Mouse (Mus musculus): ENCODE results near the gene Pde8b.

Pde8b gene

GRCm38 (mm10) chr13:95019345-95019744 lies 230.8 kb downstream of the Pde8b start:
- no peak for DNase-seq (ENCODE audit: low read depth)

DNA sequence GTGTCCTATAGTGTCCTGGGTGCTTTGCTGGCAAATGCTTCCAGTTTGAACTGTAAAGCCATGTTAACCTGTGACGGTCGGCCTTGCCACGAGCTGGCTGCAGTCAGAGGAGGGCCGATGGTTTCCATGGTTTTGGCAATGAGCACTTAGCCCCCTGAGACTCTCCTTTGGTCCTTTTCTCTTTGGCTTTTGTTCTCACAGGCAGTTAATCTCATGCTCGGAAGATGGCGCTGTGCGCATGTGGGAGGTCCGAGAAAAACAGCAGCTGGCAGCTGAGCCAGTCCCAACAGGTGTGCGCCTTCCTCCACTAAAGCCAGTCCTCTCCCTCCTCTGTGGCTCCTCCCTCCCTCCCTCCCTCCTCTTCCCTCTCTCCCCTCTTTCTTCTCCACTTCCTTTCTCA lies 232.2 kb downstream of the Pde8b start:
- peak; percentile 8 for DNase-seq (ENCODE audit: low read depth)

DNA sequence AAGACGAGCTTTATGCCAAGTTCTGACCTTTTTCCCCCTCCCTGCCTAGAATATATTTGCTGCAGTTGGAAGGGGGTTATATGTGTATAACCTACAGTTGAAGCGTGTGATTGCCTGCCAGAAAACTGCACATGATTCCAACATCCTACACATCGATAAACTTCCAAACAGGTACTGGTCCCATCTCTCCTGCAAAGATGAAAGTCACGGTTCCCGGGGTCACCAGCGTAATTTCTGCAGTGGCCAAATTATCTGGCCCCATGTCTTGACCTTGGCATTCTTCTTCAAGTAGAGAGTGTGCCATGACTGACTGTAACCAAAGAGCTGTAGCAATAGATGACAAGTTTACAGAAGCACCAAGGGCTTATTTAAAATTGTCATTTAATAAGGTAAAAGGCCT lies 232.9 kb downstream of the Pde8b start:
- no peak for DNase-seq (ENCODE audit: low read depth)

DNA sequence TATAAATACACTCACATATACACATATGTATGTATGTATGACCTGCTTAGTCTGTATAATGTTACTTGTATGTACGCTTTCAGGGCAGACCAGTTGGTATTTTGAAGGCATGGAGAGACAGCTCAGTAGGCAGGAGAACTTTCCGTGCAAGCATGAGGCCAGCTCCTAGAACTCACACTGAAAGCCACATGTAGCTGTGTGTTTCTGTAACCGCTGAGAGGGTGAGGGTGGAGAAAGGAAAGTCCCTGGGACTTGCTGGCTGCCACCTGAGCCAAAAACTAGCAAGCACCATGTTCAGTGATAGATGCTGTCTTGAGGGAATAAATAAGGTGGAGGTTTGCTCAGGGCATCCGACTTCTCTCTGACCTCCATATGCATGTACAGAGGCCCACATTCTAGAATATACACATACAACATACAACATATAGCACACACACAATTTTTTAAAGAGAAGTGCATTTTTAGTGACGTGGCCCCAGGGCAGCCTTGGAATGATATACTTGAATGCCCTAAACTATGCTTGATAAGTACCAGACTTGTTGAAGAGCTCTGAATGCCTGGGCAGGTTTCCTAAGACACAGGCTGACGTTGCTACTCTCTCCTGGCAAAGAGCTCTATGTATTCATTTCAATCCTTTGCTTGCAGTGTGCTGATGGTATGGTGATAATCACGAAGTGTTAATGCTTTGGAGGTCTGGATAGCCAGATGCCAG lies 238.4 kb downstream of the Pde8b start:
- DNase-seq (ENCODE audit: low read depth) = no peak

- no peak for DNase-seq (ENCODE audit: low read depth)
Observed at GRCm38 (mm10) chr13:95009261-95009660, 240.9 kb downstream of the Pde8b start.

- DNase-seq (ENCODE audit: low read depth) = no peak
Observed at GRCm38 (mm10) chr13:95007281-95007680, 242.9 kb downstream of the Pde8b start.

GRCm38 (mm10) chr13:94990516-94990915 lies 259.6 kb downstream of the Pde8b start:
- no peak for DNase-seq (ENCODE audit: low read depth)

DNA sequence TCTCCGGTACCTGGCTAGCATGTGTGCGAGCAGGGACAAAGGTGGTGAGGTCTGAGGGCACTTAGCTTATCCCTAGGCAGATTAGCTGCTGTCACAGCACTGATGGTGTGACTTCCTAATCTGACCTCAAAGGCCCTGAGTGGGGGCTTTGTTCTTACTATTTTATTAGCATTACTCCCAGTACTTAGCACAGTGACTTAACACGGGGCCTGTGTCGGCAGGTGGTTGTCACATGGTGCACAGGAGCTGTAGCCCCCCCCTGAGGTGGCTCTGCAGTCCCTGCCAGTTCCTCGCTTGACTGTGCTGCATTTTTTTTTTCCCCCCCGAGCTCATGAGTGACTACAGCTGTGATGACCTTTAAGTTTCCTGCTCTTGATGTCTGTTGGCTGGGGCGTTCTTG lies 271.1 kb downstream of the Pde8b start:
- DNase-seq (ENCODE audit: low read depth) = no peak

DNA sequence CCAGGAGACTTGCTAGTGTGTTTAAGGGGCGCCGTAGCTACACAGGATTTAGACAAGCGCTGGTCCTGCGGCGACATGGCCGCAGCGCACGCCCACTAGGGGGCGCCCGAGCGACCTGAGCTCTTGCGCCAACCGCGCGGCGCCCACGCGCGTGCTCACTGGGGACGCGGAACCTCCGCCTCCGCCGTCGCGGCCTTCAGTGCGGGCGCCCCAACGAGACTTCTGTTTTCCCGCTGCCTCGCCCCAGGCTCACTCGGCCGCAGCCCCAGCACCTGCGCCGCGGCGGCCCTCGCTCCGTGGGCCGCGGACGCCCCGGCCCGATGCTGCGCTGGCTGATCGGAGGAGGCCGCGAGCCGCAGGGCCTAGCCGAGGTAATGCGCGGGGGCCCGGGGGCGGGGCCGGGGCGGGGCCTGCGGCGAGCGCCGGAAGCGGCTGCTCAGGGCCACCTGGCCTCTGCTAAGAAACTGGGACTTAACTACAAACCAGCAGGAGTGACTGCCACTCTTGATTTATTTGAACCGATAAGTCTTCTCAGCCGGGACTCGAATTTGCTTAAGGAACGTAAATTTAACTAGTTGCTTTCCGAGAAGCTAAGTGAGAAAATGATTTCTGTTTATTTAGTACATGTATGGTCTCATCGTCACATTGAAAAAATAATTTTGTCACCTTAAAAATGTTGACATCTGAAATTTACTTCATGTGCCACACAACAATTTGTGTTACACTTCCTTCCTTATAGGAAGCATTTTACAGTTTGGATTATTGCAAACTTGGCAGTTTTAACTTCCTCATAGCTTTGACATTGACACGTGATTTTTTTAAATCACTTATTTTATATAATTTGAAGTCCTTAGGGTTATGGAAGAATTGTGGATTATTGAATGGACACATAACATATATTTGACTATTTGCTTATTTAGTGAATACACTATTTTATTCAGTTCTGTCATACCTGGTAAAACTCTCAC lies 273.6 kb downstream of the Pde8b start, which contains the start of gene Wdr41:
TSS of gene Wdr41 (plus strand) at position 126 of the 968 bp plus-strand sequence.
- peak; percentile 78 for DNase-seq (ENCODE audit: low read depth)

DNA sequence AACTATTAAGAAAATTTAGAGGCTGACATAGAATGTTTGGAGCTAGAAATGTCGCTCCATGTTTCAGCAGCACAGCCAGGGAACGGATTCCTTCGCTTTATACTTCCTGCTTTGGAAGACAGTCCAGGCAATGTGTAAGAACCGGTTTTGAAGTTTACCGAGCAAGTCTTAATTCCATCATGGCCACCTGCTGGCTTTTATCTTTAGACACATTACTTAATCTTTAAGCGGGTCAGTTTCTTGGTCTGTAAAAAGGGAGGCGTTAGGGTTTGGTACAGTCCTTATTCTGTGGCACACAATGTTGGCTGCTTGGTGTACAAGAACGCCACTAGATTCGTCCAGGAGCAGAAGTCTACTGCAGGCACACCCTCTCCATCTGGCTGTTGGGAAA lies 274.3 kb downstream of the Pde8b start:
- DNase-seq (ENCODE audit: low read depth) = no peak
